ENCODE assay signal across 1 mouse cellular context in genomic region chr2:156021219-156021618, GRCm38 (mm10).
TF ChIP-seq lines count a peak whose summit lies in the region.

No protein-coding gene starts in this region.

TF ChIP-seq in MEL, 35 proteins besides CTCF, POLR2A, EP300 and RAD21:
- TF ChIP-seq MEF2A (IDR thresholded peaks at IDR 0.05; ENCODE audit: extremely low read depth, insufficient replicate concordance, low read depth, low read length, poor library complexity, severe bottlenecking) (no peak), ZNF384 (IDR thresholded peaks at IDR 0.05; ENCODE audit: low read depth, low read length) (no peak), SMC3 (IDR thresholded peaks at IDR 0.05; ENCODE audit: low read depth, low read length) (no peak), NELFE (IDR thresholded peaks at IDR 0.05; ENCODE audit: low read depth, low read length) (no peak), ELF1 (IDR thresholded peaks at IDR 0.05; ENCODE audit: low read depth, low read length) (no peak), GATA1 (IDR thresholded peaks at IDR 0.05; ENCODE audit: low read depth, low read length) (peak; percentile 42; the same call in 1 of the 2 replicates), KAT2A (conservative IDR thresholded peaks at IDR 0.05; ENCODE audit: low read depth, low read length) (no peak), MAZ (IDR thresholded peaks at IDR 0.05; ENCODE audit: low read depth, low read length) (no peak), MAFK (IDR thresholded peaks at IDR 0.05; ENCODE audit: borderline replicate concordance, low read depth, low read length) (0 out of 2 replicates have a peak, but pooled peaks have one; percentile 13), BHLHE40 (IDR thresholded peaks at IDR 0.05; ENCODE audit: borderline replicate concordance, low read depth, low read length) (no peak), TBP (IDR thresholded peaks at IDR 0.05; ENCODE audit: low read depth, low read length) (peak; percentile 48; the same call in 1 of the 2 replicates), RCOR1 (IDR thresholded peaks at IDR 0.05; ENCODE audit: low read depth, low read length) (no peak), JUND (IDR thresholded peaks at IDR 0.05; ENCODE audit: low read depth, low read length) (no peak), ZMIZ1 (IDR thresholded peaks at IDR 0.05; ENCODE audit: low read depth, low read length) (no peak), USF1 (IDR thresholded peaks at IDR 0.05; ENCODE audit: low read depth, low read length) (peak; percentile 65; the same call in 1 of the 2 replicates), USF2 (IDR thresholded peaks at IDR 0.05; ENCODE audit: borderline replicate concordance in 1 of 2, insufficient read depth in 1 of 2, low read depth in 1 of 2, low read length in 2 of 2) (no peak), MYB (IDR thresholded peaks at IDR 0.05; ENCODE audit: low read depth, low read length) (no peak), SIN3A (IDR thresholded peaks at IDR 0.05; ENCODE audit: low read length) (0 out of 2 replicates have a peak, but pooled peaks have one; percentile 33), TCF12 (IDR thresholded peaks at IDR 0.05; ENCODE audit: low read depth, low read length) (peak; percentile 59), E2F4 (IDR thresholded peaks at IDR 0.05; ENCODE audit: borderline replicate concordance, low read depth, low read length) (no peak), CHD1 (IDR thresholded peaks at IDR 0.05; ENCODE audit: low read depth, low read length) (no peak), NRF1 (IDR thresholded peaks at IDR 0.05; ENCODE audit: insufficient read depth, low read depth, low read length, poor library complexity, severe bottlenecking) (no peak), POLR2AphosphoS5 (IDR thresholded peaks at IDR 0.05; ENCODE audit: borderline replicate concordance, low read depth, low read length) (no peak), TAL1 (IDR thresholded peaks at IDR 0.05; ENCODE audit: low read length) (peak; percentile 73), ETS1 (IDR thresholded peaks at IDR 0.05; ENCODE audit: low read depth, low read length) (no peak), CHD2 (IDR thresholded peaks at IDR 0.05; ENCODE audit: low read length) (no peak), HCFC1 (IDR thresholded peaks at IDR 0.05; ENCODE audit: low read depth, low read length) (0 out of 2 replicates have a peak, but pooled peaks have one; percentile 4), MYC (IDR thresholded peaks at IDR 0.05; ENCODE audit: low read depth, low read length) (peak; percentile 84; the same call in 1 of the 2 replicates), POLR2AphosphoS2 (IDR thresholded peaks at IDR 0.05; ENCODE audit: low read length) (no peak), ZC3H11A (IDR thresholded peaks at IDR 0.05; ENCODE audit: low read depth, low read length) (no peak), MXI1 (IDR thresholded peaks at IDR 0.05; ENCODE audit: low read depth, low read length) (peak; percentile 77; the same call in 1 of the 2 replicates), GABPA (IDR thresholded peaks at IDR 0.05; ENCODE audit: low read depth, low read length) (no peak), UBTF (IDR thresholded peaks at IDR 0.05; ENCODE audit: borderline replicate concordance, insufficient read depth, low read depth, low read length) (0 out of 2 replicates have a peak, but pooled peaks have one; percentile 53), MAX (IDR thresholded peaks at IDR 0.05; ENCODE audit: low read length) (peak; percentile 81), ZKSCAN1 (IDR thresholded peaks at IDR 0.05; ENCODE audit: low read depth, low read length) (no peak)
